Mouse (Mus musculus) kidney, postnatal 0 days (tissue): ENCODE results near the gene Pidd1. TPM values are rescaled to one million over a fixed set of nuclear protein-coding genes. Genes with fewer than 3 reads are reported as not detected.
A peak's percentile ranks its signal among the peaks of the same experiment; 100 is the strongest.
"Not testable (repeated sequence)": the region's sequence is repeated elsewhere in the genome, so short reads cannot be mapped to it uniquely, and the experiment has no call there.

Experiments
- ATAC-seq: fragments of 200-750 bp; cut with Nextera tagmentation; replicated peaks from 2 replicates; pipeline ENCODE4 v1.8.0; 2017; ENCODE audit warnings: low read depth, moderate number of reproducible peaks, moderate TSS enrichment, moderate library complexity; ENCODE audit not compliant: low FRiP score
- DNase-seq: peaks from one replicate; pipeline ENCODE4 v3.0.0-alpha.2; 2016; ENCODE audit warnings: low spot score
- H3K27ac ChIP-seq: fragments of 300-500 bp; sonication (generic); 2 replicates; pipeline ENCODE4 v1.5.1; 2014; ENCODE audit warnings: mild to moderate bottlenecking
- H3K27me3 ChIP-seq: fragments of 300-500 bp; sonication (generic); 2 replicates; pipeline ENCODE4 v1.6.1; 2014; ENCODE audit warnings: low read length, mixed read lengths; ENCODE audit not compliant: insufficient read depth
- H3K36me3 ChIP-seq: fragments of 300-500 bp; sonication (generic); 2 replicates; pipeline ENCODE4 v1.6.1; 2014; ENCODE audit warnings: low read length, mixed read lengths; ENCODE audit not compliant: insufficient read depth
- H3K4me1 ChIP-seq: fragments of 300-500 bp; sonication (generic); replicated peaks from 2 replicates; pipeline ENCODE4 v1.6.1; 2014; ENCODE audit warnings: antibody characterized with exemption, low read length, mixed read lengths; ENCODE audit not compliant: insufficient read depth
- H3K4me2 ChIP-seq: fragments of 300-500 bp; sonication (generic); 2 replicates; pipeline ENCODE4 v1.6.1; 2014; ENCODE audit warnings: mild to moderate bottlenecking, low read length, moderate library complexity, mixed read lengths
- H3K4me3 ChIP-seq: fragments of 300-500 bp; sonication (generic); replicated peaks from 2 replicates; pipeline ENCODE4 v1.5.1; 2014; ENCODE audit warnings: low read depth, low read length
- H3K9ac ChIP-seq: fragments of 300-500 bp; sonication (generic); 2 replicates; pipeline ENCODE4 v1.6.1; 2014; ENCODE audit warnings: low read depth, low read length
- H3K9me3 ChIP-seq: fragments of 300-500 bp; sonication (generic); replicated peaks from 2 replicates; pipeline ENCODE4 v1.6.1; 2016; ENCODE audit warnings: low read length, inconsistent platforms, mixed read lengths
- CTCF ChIP-seq: IDR thresholded peaks from 2 replicates; pipeline ENCODE4 v1.5.1; 2016; ENCODE audit warnings: antibody characterized with exemption, low read depth, mild to moderate bottlenecking, moderate library complexity
- WGBS: fragments of 180-500 bp; shearing (Covaris S2); extraction: QIAGEN DNeasy Blood & Tissue Kit; methylation state at CpG from one replicate; pipeline ENCODE4 v1.1.7; 2014; 5-methylcytosine and 5-hydroxymethylcytosine counted together
- polyA plus RNA-seq: library from polyadenylated mRNA; unstranded; fragments of >200 nt; fragmentation: Nextera tagmentation; extraction: Ambion mirVana; gene quantifications from 2 replicates; pipeline ENCODE4 v1.2.1, GENCODE M21; 2015

The Pidd1 gene
- polyA plus RNA-seq, 1 experiment from 2014 or later: 3.6 TPM

DNA sequence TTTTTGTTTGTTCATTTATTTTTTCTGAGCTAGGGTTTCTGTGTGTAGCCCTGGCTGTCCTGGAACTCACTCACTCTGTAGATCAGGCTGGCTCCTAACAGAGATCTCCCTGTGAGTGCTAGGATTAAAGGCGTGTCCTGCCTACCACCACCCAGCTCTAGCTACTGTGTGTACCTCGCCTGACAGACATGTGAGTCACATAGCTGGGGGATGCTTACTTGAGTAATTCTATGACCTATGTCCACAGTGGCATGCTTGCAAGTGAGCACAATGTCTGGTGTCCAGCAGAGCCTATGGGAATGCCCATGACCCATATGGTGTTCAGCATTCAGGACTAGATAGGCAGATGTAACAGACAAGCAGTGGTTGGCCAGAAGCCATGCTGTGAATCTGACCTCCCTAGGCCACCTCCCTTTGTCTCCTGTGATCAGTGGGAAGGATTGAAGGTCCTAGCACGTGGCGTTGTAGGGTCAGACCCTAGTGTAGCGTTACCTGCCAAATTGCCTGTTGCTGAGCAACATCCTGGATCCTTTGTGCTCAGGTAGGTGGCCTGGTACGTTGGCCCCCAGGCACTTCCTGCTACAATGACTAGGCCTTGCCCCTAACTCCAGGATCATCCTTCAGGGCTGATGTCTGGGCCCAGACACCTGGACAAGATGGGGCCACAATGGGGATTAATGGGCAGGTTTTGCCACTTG is 27.5 kb downstream of the Pidd1 start:
- H3K9me3 ChIP-seq: no peaks in the 10 kb centered on the region
- TF ChIP-seq CTCF: no peak
- ATAC-seq: no peak
- no peak for DNase-seq
- H3K4me1 ChIP-seq: peaks cover 5% of the 10 kb centered on the region
- H3K4me2 ChIP-seq: no peak overlapping the region
- no peak overlapping the region for H3K9ac ChIP-seq
- H3K36me3 ChIP-seq: peaks cover 2% of the 10 kb centered on the region; the same call in 1 of the 2 replicates
- no peaks in the 10 kb centered on the region for H3K27me3 ChIP-seq
- WGBS: 83% methylated on average over 6 of the region's 6 CpGs
- no peak overlapping the region for H3K4me3 ChIP-seq
- H3K27ac ChIP-seq: no peak overlapping the region

DNA sequence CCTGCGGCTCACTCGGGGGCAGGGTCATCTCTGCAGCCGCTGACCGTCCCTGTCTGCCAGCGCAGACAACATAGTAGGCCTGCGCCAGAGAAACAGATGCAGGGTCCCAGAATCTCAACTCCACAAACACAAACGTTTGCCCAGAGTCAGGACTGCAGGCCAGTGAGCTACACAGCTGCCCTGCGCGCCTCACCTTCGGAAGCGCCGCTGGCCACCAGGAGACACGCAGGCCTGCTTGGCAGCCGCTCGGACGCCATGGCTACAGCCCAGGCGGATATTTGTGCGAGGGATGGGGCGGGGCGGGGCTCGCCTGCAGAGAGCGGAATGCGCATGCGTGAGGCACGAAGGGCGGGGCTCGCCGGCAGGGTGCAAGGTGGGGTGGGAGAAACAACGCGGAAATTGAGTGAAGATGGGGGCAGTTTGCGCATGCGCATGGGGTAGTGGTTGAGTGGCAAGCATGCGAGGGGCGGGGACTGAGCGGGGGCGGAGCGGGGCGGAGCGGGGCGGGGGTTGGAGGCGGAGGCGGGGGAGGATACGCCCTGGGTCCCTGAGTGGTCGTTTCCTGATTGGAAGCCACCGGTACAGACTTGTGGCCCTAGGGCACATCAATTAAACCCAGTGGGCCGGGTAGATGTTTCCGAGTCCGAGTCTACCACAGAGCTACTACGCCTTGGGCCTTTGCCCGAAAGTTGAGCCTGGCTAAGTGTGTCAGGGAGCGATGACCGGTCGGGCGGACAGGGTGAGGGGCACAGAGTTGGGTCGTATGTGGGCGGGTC is 29.8 kb downstream of the Pidd1 start, which contains the start of gene Gatd1:
Gene Gatd1, minus strand, starts transcription at position 328 of the 776 bp plus-strand sequence.
- Histone ChIP-seq H3K9me3 (no peaks in the 10 kb centered on the region), H3K4me3 (peak within 1 kb of the TSS; percentile 61), H3K4me2 (peak within 1 kb of the TSS; percentile 83), H3K27ac (peak within 1 kb of the TSS; percentile 82), H3K9ac (peak within 1 kb of the TSS; percentile 63), H3K36me3 (peaks cover 19% of the 10 kb centered on the region; the same call in 1 of the 2 replicates), H3K27me3 (no peaks in the 10 kb centered on the region), H3K4me1 (peaks cover 5% of the 10 kb centered on the region)
- DNase-seq (peak; percentile 99), ATAC-seq (peak; percentile 91)
- WGBS: under 1% methylated on average over 56 of the region's 56 CpGs
- TF ChIP-seq CTCF: no peak

DNA sequence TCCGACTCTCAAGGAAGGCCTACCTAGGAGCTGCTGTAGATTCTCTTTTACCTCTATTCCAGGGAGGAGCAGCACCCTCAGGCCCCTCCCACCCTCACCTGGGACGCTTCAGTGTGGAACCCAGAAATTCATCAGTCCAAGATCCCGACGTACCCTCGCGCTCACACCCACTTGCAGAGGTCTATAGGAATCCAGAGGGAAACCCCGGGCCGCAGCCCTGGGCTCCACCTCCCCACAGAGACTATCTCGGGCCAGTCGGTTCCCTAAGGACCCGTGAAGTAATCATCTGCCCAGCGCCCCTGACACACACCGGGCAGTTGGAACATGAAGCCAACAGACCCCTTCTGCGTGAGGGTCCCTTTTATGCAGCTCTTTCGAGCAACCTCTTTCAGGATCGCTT is 30.5 kb downstream of the Pidd1 start:
- Histone ChIP-seq H3K9ac (peak overlapping the region; percentile 63), H3K4me1 (peaks cover 5% of the 10 kb centered on the region), H3K4me2 (peak overlapping the region; percentile 83), H3K4me3 (peak overlapping the region; percentile 61), H3K36me3 (peaks cover 22% of the 10 kb centered on the region; the same call in 1 of the 2 replicates), H3K27me3 (no peaks in the 10 kb centered on the region), H3K27ac (peak overlapping the region; percentile 70), H3K9me3 (no peaks in the 10 kb centered on the region)
- peak; percentile 28 for DNase-seq
- ATAC-seq: no peak
- 3% methylated on average over 16 of the region's 16 CpGs for WGBS
- no peak for TF ChIP-seq CTCF

DNA sequence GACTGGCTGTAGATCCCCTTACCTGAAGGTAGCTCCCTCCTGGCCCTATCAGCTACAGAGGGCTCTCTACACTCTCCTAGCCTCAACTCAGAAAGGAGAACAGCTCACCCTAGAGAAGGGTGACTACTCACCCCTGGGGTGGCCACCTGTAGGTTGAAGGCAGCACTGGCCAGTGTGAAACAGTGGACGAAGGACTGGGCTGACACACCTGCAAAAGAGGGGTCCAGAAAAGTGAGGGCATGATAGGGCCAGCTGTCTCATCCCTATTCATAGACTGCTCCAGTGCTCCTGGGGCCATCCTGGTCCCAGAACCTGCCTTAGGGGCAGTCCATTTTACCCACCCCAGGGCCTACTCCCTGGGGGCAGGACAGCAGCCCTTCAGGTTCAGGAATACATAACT is 32.2 kb downstream of the Pidd1 start:
- DNase-seq (no peak), ATAC-seq (no peak)
- Histone ChIP-seq H3K27ac (no peak overlapping the region), H3K4me3 (no peak overlapping the region), H3K4me2 (no peak overlapping the region), H3K36me3 (peaks cover 27% of the 10 kb centered on the region; the same call in 1 of the 2 replicates), H3K9me3 (no peaks in the 10 kb centered on the region), H3K27me3 (no peaks in the 10 kb centered on the region), H3K4me1 (peaks cover 5% of the 10 kb centered on the region), H3K9ac (no peak overlapping the region)
- WGBS: 95% methylated on average over 1 of the region's 1 CpGs
- no peak for TF ChIP-seq CTCF

DNA sequence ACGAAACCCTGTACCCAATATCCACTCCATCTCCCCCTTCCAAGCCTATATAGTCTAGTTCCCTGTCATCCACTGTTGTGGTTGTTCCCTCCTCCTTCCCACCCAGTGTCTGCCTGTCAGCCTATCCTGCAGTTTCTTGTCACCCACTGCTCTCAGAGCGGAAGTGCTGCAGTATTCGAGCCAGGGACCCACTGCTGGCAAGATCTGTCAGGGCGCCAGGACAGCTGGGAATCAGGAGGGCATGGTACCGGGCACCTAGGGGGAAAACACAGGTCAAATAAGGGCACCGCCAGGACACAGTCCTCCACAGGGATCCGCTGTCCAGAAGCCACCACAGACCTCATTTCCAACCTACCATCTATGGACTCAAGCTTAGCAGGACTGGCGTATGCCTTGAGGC is 33.2 kb downstream of the Pidd1 start:
- no peak for TF ChIP-seq CTCF
- ATAC-seq: no peak
- WGBS: 90% methylated on average over 8 of the region's 8 CpGs

DNA sequence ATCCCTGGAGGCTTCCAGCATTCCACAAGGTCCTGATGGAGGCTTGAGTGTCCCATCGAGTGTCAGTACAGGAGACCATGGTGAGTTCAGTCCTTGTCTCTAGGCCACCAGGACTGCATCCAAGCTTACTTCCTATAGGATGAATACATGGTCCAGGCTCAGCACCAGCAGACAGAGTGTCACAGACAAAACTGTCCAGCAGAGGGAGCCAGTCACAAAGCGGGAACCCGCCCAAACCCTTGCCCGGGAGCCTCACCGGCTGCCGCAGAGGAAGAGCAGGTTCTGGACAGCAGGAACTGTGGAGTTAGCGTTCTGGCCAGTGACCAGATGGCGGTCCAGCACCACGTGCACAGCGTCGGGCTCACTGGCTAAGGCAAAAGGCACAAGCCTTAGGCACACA is 35.0 kb downstream of the Pidd1 start:
- ATAC-seq: peak; percentile 37

More for the DNA sequence above, 33.2 kb downstream of the Pidd1 start:
- H3K4me2 ChIP-seq: no peak overlapping the region
- peaks cover 5% of the 10 kb centered on the region for H3K4me1 ChIP-seq
- H3K9ac ChIP-seq: no peak overlapping the region
- H3K9me3 ChIP-seq: no peaks in the 10 kb centered on the region
- no peak overlapping the region for H3K4me3 ChIP-seq
- H3K27ac ChIP-seq: no peak overlapping the region
- DNase-seq: no peak
- H3K36me3 ChIP-seq: peaks cover 27% of the 10 kb centered on the region; the same call in 1 of the 2 replicates
- no peaks in the 10 kb centered on the region for H3K27me3 ChIP-seq

DNA sequence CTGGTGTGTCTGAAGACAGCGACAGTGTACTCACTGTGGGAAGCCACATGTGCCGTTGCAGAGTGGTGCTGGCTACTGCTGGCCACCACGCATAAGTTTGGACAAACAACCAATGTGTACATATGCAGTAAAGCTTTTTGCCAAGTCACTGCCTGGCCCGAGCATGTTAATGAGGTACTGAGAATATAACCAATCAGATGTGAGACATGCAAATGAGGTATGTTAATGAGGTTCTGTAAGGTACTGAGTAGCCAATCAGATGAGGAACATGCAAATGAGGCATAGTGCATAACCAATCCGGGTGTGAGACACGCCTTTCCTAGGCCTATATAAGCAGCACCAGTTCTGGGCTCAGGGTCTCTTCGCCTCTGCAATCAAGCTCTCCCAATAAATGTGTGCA is 36.2 kb downstream of the Pidd1 start:
- not testable (repeated sequence) for DNase-seq, H3K27me3 ChIP-seq, ATAC-seq, H3K9ac ChIP-seq, H3K9me3 ChIP-seq, H3K4me2 ChIP-seq, H3K27ac ChIP-seq, H3K4me3 ChIP-seq, H3K4me1 ChIP-seq
- over 99% methylated on average over 7 of the region's 7 CpGs for WGBS
- peaks cover 27% of the 10 kb centered on the region; the same call in 1 of the 2 replicates for H3K36me3 ChIP-seq

More for the DNA sequence above, 35.0 kb downstream of the Pidd1 start:
- Histone ChIP-seq H3K9me3 (no peaks in the 10 kb centered on the region), H3K27ac (no peak overlapping the region), H3K4me2 (no peak overlapping the region), H3K4me3 (no peak overlapping the region), H3K4me1 (peaks cover 5% of the 10 kb centered on the region; the same call in 1 of the 2 replicates), H3K36me3 (peaks cover 27% of the 10 kb centered on the region; the same call in 1 of the 2 replicates), H3K9ac (no peak overlapping the region), H3K27me3 (no peaks in the 10 kb centered on the region)
- DNase-seq: peak; percentile 92
- WGBS: 12% methylated on average over 11 of the region's 11 CpGs
- peak; percentile 89 for TF ChIP-seq CTCF
